Mouse (Mus musculus) heart, adult 2 months (tissue): ENCODE results near the gene Tmem17.

Experiments used
- CTCF ChIP-seq: fragments of 200-600 bp; IDR thresholded peaks from 2 replicates; pipeline ENCODE4 v1.8.1; 2022; ENCODE audit warnings: antibody characterized with exemption, mild to moderate bottlenecking, moderate library complexity
- EP300 ChIP-seq: fragments of 200-500 bp; IDR thresholded peaks from 2 replicates; pipeline ENCODE4 v1.6.1; 2011; ENCODE audit warnings: low read depth, low read length, control low read depth; ENCODE audit not compliant: insufficient read depth
- POLR2A ChIP-seq: fragments of 200-500 bp; IDR thresholded peaks from 2 replicates; pipeline ENCODE4 v1.6.1; 2011; ENCODE audit warnings: mild to moderate bottlenecking, low read depth, low read length, control low read depth; ENCODE audit not compliant: insufficient read depth

DNA sequence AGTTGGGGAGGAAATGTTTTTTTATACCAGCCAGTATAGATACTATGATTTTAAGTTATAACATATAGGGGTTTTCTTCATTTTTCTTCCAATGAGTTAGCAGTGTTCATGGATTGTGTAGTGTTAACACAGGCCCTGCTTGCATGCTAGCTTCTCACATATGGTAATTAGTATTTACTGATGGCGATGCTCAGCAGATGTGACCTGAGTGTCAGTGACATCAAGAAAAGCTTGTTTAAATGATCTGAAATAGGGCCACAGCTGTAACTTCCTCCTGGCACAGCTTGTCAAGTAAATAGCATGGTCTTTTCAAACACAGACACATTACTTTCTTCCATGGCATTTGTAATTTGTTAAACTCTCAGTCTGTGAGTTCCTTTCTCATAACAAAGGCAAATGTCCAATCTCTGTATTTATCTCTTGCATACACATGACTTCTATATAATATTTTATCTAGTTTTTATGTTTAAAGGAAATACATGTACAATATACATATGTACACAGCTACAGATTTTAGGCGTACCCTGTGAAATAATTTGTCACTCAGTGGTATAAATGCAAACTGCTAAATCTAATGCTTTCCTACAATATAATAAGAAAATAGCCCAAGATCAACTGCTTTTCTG is 18.1 kb upstream of the Tmem17 start:
- no peak for TF ChIP-seq POLR2A
- no peak for TF ChIP-seq CTCF
- no peak for TF ChIP-seq EP300
